Mouse (Mus musculus): ENCODE measurements around the gene Gramd1b.

Gramd1b gene

GRCm38 (mm10) chr9:40356768-40357446 lies 174.3 kb downstream of the Gramd1b start:
- DNase-seq = no peak

GRCm38 (mm10) chr9:40356368-40356767 lies 174.8 kb downstream of the Gramd1b start:
- DNase-seq = no peak

- peak; percentile 63 to 71 for DNase-seq
These were observed 175.8 kb downstream of the Gramd1b start for GRCm38 (mm10) chr9:40355406-40355805.

GRCm38 (mm10) chr9:40353596-40353995 lies 177.6 kb downstream of the Gramd1b start:
- no peak for DNase-seq

- peak; percentile 82 for DNase-seq
These were observed 180.5 kb downstream of the Gramd1b start for GRCm38 (mm10) chr9:40350640-40351039.

- DNase-seq = no peak
These were observed 181.1 kb downstream of the Gramd1b start for GRCm38 (mm10) chr9:40350052-40350451.

GRCm38 (mm10) chr9:40349554-40349953 lies 181.6 kb downstream of the Gramd1b start:
- no peak for DNase-seq

- DNase-seq = no peak
These were observed 182.4 kb downstream of the Gramd1b start for GRCm38 (mm10) chr9:40348714-40349233.

GRCm38 (mm10) chr9:40346232-40346984 lies 184.8 kb downstream of the Gramd1b start:
- DNase-seq = peak; percentile 88 to 90

- DNase-seq = peak; percentile 67 to 77
These were observed 185.5 kb downstream of the Gramd1b start for GRCm38 (mm10) chr9:40345493-40346231.

- peak; percentile 49 to 67 for DNase-seq
These were observed 186.2 kb downstream of the Gramd1b start for GRCm38 (mm10) chr9:40344801-40345492.

- DNase-seq = no peak
These were observed 187.4 kb downstream of the Gramd1b start for GRCm38 (mm10) chr9:40343828-40344227.

- no peak for DNase-seq
These were observed 188.0 kb downstream of the Gramd1b start for GRCm38 (mm10) chr9:40343053-40343652.

- no peak for DNase-seq
These were observed 189.1 kb downstream of the Gramd1b start for GRCm38 (mm10) chr9:40342101-40342500.

GRCm38 (mm10) chr9:40339578-40339977 lies 191.6 kb downstream of the Gramd1b start:
- DNase-seq = no peak

- peak; percentile 50 to 58 for DNase-seq
These were observed 193.9 kb downstream of the Gramd1b start for GRCm38 (mm10) chr9:40337131-40337820.

GRCm38 (mm10) chr9:40336701-40337100 lies 194.5 kb downstream of the Gramd1b start:
- DNase-seq = peak; percentile 72 to 76

GRCm38 (mm10) chr9:40334617-40335016 lies 196.6 kb downstream of the Gramd1b start:
- peak; percentile 63 to 74 for DNase-seq

GRCm38 (mm10) chr9:40333649-40334396 lies 197.4 kb downstream of the Gramd1b start:
- peak; percentile 95 to 98 for DNase-seq

Data from cerebellum, postnatal 14 days (tissue).